Mouse (Mus musculus): ENCODE data around the gene 1700056E22Rik.

1700056E22Rik gene

DNA sequence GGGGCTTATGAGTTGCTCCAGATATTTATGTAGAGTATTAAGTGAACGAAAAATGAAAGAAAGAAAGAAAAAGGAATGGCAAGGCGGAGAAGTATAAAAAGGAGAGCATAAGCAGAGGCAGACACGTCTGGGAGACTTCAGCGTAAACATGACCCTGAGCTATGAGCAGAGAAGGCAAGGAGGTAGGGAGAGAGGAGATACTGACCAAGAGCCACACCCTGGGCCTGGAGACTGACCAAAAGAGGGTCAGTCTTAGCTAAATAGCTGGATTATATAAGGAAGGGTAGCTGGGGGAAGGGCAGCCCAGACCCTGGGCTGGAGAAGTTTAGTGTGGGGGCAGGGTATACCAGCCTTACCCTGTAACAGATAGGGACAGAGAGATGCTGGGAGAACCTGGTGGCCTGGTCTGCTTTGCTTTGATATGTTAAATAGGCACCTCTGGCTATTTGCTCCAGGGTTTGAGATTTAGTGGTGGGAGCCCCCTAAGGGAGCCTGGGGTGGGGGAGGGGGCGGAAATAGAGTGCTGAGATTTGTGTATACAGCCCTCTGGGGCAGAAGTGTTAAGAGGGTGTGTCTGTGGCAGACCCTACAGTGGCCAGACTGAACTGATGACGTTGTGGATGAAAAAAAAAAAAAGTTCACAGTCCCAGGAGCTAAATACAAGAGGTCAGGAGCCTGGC, 14.9 kb downstream of the 1700056E22Rik start:
- DNase-seq (ENCODE audit: low read depth): no peak

DNA sequence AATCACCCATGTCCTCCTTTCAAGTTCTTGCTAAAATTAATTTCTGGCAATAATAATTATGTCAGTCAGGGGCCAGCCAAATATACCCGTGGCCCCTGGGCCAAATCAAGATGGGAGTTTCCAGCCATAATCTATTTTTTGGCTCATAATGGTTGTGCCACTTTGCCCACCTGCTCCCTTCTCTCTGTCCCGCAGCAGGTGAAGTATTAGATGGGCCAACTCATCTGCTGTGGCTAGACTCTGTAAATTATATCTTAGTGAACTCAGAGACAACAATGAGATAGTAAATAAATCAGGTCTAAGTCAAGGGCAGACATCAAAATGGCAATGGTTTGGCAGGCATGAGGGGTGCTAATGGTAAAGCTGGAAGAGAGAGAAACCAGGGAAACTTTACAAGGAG, 16.5 kb downstream of the 1700056E22Rik start:
- no peak for DNase-seq (ENCODE audit: low read depth)

DNA sequence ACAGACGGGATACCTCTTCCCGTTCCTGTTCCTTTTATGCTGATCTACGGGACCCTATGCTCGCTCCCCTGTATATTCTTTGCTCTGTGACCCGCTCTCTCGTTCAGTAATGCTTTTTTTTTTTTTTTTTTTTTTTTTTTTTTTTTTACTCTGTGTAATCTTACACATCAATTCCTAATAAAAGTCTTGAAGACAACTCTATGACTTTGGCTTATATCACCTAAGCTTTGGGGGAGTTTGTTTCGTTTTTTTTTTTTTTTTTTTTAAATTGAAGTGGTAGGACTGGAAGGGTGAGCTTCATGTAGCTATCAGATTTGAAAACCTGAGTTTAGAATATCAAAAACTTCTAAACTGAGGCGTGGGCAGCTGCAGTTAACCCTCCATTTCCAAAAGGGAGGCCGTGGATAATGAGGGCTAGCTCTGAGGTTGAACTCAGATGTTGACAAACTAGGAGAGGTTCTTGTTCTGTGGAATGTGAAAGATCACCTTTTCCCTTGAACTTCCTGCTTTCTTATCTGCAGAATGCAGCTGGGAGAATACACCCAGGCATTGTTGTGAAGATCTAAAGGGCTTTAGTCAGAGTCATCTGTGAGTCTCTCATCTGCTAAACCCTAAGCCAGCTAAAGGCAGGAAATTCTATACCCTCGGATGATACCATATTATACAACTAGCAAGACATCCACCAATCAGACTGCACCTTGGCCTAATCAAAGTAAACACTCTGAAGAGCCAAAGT, 17.9 kb downstream of the 1700056E22Rik start:
- no peak for DNase-seq (ENCODE audit: low read depth)

- DNase-seq (ENCODE audit: low read depth): no peak
Observed at GRCm38 (mm10) chr1:184014091-184014490, 20.0 kb downstream of the 1700056E22Rik start.

DNA sequence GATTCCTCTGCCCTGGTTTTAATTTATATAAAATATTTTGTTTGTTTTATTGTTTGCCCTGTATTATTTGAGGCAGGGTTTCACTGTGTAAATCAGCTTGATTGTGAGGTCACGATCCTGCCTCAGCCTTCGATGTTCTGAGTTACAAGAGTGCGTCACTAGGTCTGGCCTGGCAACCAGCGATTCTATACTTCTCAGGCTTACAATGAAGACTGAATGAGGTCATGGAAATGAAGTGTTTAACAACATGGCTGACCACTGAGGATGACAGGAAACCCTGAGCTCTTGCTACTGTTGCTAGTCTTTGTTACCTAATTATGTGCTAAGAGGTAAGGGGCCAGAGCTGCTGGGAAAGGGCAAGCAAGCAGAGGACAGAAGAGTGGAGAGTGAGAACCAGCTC, 21.0 kb downstream of the 1700056E22Rik start, which contains the start of gene Dusp10:
TSS of gene Dusp10 (plus strand) at position 197 of the 400 bp plus-strand sequence.
- no peak for DNase-seq (ENCODE audit: low read depth)

- no peak for DNase-seq (ENCODE audit: low read depth)
Observed at GRCm38 (mm10) chr1:184011311-184011710, 22.8 kb downstream of the 1700056E22Rik start.

DNA sequence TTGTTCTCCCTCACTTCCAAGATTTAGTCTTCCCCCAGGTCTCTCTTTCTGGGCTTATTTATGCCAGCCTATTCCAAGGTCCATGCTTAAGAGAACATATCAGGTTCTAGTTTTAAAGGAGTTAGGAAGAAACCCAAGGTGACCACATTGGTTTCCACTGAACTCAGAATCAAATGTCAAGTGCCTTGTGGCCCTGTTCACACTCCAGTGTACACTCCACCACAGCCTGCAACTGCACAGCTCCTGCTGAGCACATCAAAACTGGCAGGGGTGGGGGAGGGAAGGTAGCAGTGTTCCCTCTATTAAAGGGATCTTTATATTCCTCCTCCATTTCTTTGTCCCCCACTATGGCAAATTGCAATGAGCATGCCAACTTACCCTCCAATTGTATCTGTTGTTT, 28.0 kb downstream of the 1700056E22Rik start:
- no peak for DNase-seq (ENCODE audit: low read depth)

DNA sequence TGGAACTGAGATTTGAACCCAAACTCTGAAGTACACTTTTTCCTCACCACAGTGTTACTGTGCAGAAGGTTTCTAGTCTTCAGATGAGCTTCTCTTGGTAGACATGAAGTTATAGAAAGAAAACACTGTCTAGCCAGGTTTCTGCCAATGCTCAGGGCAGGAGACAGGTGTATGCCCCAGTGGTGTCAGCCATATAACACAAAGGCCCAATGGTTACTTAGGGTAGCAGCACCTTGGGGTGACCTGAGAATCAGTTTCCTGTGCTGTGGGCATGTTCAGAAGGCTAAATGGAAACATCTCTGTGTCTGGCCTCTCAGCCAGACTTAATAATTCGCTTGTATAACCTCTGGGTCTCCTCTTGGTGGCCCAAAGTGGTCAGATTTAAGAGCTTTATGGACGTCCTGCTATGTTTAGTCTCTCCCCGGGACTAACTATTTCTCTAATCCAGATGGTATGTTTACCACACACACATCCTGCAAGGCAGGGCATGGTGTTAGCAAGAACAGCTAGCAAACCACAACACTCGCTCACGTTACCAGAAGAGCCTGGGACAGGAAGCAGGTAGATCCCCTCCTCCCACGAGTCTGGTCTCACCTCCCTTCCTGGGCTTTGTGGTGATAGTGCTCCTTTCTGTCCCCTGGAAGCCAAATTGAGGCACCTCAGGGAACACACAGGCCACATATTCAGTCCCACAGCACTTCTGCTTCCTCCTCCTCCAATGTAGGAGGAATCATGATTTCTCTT, 28.6 kb downstream of the 1700056E22Rik start:
- peak; percentile 13 for DNase-seq (ENCODE audit: low read depth)

DNA sequence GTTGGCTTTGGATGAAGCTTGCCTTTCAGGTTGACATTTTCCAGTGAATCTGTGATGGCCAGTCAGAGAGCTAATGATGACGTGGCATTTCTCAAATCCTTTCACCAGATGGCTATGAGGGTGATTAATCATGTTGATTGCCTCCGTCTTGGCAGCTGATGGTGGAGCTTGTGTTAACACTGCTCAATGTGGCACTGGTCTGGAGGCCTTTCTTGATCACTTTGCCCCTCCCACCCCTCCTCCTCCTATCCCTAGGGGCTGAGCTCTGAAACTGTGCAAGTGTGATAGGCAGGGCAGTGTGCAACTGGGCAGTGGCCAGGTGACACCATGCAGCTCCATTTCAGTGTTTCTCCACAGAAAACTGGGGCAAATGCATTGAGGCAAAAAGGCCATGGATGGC, 29.8 kb downstream of the 1700056E22Rik start:
- DNase-seq (ENCODE audit: low read depth): no peak

DNA sequence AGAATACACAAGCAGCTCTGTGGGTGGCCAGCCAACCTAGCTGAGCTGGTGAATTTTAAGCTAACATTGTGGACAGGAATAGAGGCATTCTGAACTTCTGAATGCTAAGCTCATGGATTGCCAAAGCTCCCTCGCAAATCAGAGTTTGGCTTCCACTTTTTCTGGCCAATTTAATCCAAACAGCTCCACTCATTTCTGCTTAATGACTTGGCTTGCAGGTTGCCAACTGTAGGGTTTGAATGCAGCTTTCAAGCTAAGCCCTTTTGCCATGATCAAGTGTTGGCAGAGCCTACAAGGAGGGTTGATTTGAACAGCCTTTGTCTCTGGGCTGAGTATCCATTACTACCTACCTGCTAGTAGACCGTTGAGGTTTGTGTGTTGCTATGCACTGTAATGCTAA, 31.6 kb downstream of the 1700056E22Rik start:
- DNase-seq (ENCODE audit: low read depth): no peak

DNA sequence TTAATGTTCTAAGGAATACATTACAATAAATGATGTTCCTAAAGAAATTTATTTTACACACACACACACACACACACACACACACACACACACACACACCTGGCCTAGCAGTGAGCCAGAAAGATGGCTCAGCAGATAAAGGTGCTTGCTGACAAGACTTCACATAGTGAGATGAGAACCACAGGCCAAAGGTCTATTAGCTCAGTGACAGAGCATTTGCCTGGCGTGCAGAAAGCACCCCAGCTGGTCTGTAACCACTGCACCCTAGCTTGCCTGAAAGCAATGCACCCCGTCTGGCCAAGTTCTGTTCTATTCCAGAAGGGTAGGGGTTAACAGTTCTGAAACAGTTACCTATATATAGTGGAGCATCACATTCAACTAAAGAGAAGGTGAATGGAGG, 36.9 kb downstream of the 1700056E22Rik start:
- DNase-seq (ENCODE audit: low read depth): no peak

GRCm38 (mm10) chr1:183991921-183992320, 42.2 kb downstream of the 1700056E22Rik start:
- no peak for DNase-seq (ENCODE audit: low read depth)

DNA sequence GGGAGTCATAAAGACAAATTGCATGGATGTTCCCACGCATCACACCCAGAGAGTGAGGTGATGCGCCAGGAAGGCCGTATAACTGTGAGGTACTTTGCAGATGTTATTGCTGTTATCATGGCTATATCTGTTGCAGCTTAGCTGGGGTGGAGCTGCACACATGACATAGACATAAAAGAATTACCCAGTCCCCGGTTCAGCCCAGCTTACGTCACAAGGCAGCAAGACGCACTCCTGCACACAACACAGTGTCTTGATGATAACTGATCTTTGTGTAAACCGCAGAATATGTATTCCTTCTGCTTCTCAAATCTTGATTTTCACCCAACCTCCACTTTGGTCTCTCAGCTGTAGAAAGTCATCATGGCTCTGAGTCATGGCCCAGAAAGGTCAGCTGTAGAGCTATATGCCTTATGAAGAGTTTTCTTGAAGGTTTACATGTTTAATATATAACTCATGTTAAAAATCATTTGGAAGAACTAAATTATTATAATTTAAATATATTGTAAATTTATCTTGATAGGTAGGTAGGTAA, 46.3 kb downstream of the 1700056E22Rik start:
- no peak for DNase-seq (ENCODE audit: low read depth)

Data from c-Kit-positive CD71-negative TER-119-negative erythroid progenitor cells, embryonic 14.5 days (primary cell).